Mouse (Mus musculus) stomach, postnatal 0 days (tissue): ENCODE measurements around the gene Plekhb2.

Source experiments
- CTCF ChIP-seq: IDR thresholded peaks from 2 replicates; pipeline ENCODE4 v1.5.1; 2016; ENCODE audit warnings: antibody characterized with exemption, low read depth, mild to moderate bottlenecking, moderate library complexity
- EP300 ChIP-seq: optimal IDR thresholded peaks from 2 replicates; pipeline ENCODE3; 2016; ENCODE audit warnings: antibody characterized with exemption

DNA sequence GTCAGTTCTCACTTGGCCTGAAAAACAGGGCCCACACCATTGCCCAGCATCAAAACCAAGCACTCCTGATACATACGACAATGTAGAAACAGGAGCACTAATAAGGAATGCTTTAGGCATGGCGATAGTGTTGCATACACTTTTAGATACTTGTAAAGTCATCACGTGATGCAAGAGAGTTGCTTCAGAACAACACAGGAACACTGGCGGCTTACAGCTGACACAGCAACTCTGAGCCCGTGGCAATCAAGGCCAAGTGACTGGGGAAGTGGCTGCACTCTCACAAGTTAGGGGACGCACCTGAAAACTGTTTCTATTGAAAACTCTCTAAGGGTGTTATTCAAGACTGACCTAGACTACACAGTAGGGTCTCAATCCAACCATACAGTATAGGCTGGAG is 26.4 kb upstream of the Plekhb2 start:
- no peak for TF ChIP-seq CTCF
- TF ChIP-seq EP300 = no peak
